Mouse (Mus musculus): ENCODE data around the gene Dynlrb1.

The Dynlrb1 gene

DNA sequence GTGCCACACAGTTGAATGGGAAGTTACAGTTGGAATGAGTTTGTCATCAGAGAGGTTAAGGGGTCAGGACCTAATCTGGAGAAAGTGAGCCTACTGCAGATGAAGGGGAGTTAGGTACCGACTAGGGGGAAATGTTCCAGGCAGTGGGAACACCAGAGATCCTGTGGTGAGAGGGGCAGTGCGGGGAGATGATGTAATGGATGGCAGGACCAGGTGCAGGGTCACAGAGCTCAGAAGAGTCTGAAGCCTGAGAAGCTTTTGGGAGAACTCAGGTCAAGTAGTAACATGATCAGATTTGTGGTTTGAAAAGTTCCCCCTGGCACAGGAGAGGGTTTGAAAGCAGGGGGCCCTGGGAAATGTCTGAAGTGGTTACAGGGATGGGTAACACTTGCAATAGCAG is 43.8 kb downstream of the Dynlrb1 start:
- no peak for DNase-seq (ENCODE audit: low read depth)

DNA sequence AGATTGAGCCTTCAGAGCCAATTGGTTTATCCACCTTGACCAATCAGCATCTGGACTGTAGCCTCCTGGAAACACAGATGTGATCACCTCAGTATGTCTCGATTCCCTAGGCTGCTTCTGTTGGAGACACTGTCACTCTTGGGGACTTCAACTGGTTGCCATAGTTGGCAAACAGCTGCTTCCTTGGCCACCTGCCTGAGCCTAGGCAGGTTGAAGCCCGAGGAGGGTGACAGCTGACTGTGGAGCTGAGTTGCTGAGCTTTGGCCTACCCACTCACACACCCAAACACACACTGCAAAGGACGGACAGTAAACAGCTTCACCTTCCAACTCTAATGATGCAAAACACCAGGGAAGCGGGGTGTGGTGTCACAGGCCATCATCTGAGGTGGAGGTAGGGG is 47.5 kb downstream of the Dynlrb1 start:
- DNase-seq (ENCODE audit: low read depth) = no peak

DNA sequence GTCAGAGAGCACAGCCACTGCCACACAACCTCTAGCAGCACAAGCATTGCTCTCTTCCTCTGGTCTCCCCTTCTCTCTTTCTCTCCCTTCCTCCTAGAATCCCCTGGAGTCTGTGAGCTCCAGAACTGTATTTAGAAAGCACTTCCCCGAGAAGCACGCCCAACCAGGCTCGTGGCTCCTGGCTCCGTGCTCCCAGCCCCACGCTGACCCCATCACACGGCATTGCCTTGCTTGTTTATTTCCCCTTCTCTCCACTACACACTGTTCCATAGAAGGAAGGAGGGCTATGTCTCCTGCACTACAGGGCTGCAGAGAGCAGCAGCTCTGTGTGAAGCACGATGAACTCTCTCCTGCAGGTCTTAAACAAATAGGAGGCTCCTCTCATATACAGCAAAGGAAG is 48.3 kb downstream of the Dynlrb1 start:
- DNase-seq (ENCODE audit: low read depth) = no peak

DNA sequence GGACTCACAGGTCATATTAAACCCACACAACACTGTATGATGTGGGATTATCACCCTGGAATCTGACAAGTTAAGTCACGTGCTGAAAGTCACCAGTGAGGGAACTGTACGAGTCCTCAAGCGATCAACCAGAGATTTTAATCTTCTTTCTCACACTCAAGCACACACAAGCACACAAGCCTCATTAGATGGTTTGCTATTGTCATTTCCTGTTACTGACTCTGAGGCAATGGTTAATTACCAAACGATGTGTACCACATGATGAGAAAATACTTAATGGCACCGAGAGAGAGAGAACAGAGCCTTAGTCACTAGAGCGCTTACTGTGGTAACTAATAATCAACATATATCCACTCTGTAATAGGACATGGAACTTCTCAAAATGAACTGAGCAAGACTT is 49.4 kb downstream of the Dynlrb1 start:
- DNase-seq (ENCODE audit: low read depth) = no peak

DNA sequence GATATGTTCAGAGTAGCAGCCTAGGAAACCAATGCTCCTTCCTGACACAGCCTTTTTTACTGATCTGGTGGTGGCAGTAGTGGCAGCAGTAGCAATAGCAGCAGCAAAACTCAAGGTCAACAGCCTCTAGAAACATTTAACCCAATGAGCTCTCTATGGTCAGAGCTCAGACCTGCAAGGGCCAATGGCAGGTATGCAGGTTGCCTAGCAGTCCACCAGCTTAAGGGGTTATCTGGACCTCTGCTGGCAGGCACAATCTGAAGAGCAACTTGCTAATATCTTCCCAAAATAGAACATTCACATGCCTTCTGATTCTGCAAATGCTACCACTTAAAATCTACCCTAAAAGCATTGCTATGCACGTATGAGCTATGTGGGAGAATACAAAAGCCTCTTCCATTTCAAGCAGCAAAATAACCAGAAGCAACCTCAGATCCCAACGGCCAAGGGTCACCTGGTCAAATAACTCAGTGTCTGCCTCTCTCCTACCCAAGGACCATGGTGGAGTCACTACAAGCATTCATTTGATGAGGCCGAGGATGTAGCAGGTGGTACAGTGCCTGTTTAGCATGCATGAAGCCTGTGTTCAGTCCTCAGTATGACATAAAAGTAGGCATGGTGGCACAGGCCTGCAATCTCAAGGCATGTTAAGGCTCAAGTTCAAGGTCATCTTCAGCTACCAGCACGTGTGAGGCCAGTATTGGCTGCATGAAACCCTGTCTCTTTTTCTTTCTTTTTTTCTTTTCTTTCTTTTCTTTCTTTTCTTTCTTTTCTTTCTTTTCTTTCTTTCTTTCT is 51.3 kb downstream of the Dynlrb1 start:
- DNase-seq (ENCODE audit: low read depth) = no peak

DNA sequence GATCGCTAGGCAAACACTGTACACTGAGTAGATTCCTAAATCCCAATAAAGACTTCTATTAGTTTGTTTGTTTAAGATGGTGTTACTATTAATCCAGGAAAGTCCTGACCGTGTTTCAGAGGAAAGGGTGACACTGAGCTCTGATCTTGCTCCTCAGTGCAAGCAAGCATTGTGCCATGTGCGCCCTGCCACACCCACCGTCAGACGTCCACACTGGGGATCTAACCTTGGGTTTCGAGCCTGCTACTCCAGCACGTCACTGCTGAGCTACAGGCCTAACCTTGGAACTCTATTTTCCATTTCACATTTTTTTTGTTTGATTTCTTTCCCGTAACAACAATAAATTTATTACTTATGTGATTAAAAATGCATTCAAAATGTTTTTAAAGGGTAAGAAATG is 53.7 kb downstream of the Dynlrb1 start:
- DNase-seq (ENCODE audit: low read depth) = no peak

DNA sequence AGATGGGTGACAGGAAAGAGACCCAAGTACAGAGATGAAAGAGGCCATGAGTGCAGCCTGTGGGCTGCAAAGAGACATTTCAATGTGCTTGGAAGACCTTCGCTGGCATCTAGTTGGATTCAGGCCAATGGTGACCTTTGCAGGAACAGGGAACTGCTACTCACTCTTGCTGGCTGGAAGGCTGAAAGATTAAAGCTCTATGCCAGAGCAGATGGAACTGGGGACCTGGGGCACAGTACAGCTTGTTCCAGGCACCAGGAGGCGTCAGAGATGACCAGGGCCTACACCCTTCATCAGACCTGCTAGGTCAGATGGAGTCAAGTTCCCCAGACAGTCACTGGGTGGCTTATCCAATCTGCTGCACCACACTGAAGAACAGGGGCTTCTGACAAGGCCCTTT is 57.0 kb downstream of the Dynlrb1 start:
- no peak for DNase-seq (ENCODE audit: low read depth)

DNA sequence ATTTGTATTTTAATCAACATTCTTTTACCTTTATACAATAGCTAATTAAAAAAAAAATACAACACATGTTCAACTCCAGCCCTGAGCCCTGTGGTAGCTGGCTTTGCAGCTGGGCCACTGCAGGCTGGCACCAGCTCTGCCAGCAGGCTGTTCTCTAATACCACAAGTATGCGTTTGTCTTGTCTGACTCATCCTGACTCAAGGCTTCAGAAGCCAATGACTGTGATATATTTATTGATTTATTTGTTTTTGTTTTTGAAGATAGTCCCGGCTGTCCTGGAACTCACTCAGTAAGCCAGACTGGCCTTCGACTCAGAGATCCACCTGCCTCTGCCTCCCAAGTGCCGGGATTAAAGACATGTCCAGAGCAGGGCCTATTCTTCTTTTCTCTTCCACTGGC is 57.6 kb downstream of the Dynlrb1 start:
- peak; percentile 69 for DNase-seq (ENCODE audit: low read depth)

DNA sequence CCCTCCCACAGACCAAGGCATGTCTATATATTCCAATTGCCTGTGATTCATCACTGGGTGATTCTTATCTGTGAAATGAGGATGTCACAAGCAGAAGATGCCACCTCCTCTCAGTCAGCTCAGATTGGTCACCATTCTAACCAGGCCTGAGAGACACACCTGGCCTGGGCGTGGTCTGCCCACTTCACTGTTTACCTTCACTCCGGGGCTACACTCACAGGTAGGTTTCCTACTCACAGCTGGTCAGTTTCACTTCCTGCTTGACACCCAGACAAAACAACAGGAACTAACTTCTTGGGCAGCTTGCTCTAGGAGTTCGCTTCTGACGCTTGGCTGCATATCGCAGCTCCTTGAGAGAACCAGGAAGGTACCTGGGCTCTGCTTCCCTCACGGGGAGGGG is 59.1 kb downstream of the Dynlrb1 start:
- DNase-seq (ENCODE audit: low read depth) = no peak

DNA sequence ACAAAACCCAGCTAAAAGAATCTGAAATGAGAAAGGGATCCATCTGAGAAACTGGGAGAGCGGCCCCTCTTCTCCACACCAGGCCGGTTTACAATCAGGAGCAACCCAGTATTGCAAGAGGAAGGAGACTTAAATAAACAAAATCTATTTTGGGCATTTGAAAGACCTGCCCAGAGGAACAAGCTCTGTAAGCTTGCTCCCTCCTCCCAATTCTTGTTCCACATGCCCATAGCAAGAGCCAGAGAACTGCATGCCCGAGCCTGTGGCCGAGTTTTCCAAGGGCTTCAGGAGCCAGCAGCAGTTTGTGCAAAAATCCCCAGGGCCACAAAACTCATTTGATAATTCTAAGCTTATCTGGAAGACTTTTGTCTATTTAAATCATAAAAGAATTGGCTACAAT is 63.2 kb downstream of the Dynlrb1 start:
- DNase-seq (ENCODE audit: low read depth) = no peak
